Comparison of ENCODE assay signal across 7 mouse cellular contexts in the genomic region with DNA sequence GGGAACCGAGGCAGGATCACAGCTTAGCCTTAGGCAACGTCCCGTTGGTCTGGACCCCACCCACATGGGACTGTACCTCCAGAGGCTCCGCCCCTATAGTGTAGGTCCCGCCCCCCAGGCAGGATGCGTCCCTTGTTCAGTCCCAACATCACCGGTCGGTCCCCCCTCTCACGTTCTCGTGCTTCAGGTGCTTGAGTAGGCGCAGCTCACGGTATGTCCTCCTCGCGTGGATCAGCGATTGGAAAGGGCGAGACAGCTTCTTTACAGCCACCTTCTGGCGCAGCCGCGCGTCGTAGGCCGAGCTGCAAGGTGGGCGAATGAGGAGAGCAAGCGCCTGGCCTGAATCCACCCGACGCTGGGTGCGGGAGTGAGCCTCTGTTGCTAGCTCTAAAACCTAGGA. TPM values are rescaled to one million over a fixed set of nuclear protein-coding genes. Genes with fewer than 3 reads are reported as not detected.
DNase-seq lines count a peak whose midpoint lies in the region; ATAC-seq and TF ChIP-seq lines count a peak whose summit lies in the region.

No protein-coding gene starts in this region.

- no peaks in the 10 kb centered on the region for H3K9me3 ChIP-seq in forebrain, embryonic 12.5 days
- H3K9me3 ChIP-seq in intestine, embryonic 14.5 days (ENCODE audit: control insufficient read depth, low read length): no peaks in the 10 kb centered on the region
- H3K9me3 ChIP-seq in limb, embryonic 13.5 days: no peaks in the 10 kb centered on the region
- H3K9me3 ChIP-seq in midbrain, embryonic 16.5 days (replicated peaks; ENCODE audit: control insufficient read depth, low read length, poor library complexity, severe bottlenecking): no peaks in the 10 kb centered on the region

- WGBS in forebrain, embryonic 12.5 days: 5% methylated on average over 27 of the region's 27 CpGs
- WGBS in intestine, embryonic 14.5 days: 2% methylated on average over 27 of the region's 27 CpGs
- 1% methylated on average over 27 of the region's 27 CpGs for WGBS in limb, embryonic 13.5 days
- 2% methylated on average over 27 of the region's 27 CpGs for WGBS in midbrain, embryonic 16.5 days

- H3K9ac ChIP-seq in forebrain, embryonic 12.5 days: peak overlapping the region; percentile 55
- H3K9ac ChIP-seq in intestine, embryonic 14.5 days (ENCODE audit: low read length): no peak overlapping the region
- H3K9ac ChIP-seq in limb, embryonic 13.5 days: 0 out of 2 replicates have a peak overlapping the region, but pooled peaks have one; percentile 50
- H3K9ac ChIP-seq in midbrain, embryonic 16.5 days (ENCODE audit: low read depth, low read length): peak overlapping the region; percentile 71

- H3K36me3 ChIP-seq in forebrain, embryonic 12.5 days (replicated peaks): peaks cover 37% of the 10 kb centered on the region
- H3K36me3 ChIP-seq in intestine, embryonic 14.5 days (ENCODE audit: control insufficient read depth, insufficient read depth, low read length): no peaks in the 10 kb centered on the region
- no peaks in the 10 kb centered on the region for H3K36me3 ChIP-seq in limb, embryonic 13.5 days
- H3K36me3 ChIP-seq in midbrain, embryonic 16.5 days (ENCODE audit: control insufficient read depth, insufficient read depth, low read length): no peaks in the 10 kb centered on the region; the same call in 1 of the 2 replicates

- no peak overlapping the region for H3K27ac ChIP-seq in bone marrow macrophage, adult 2 months (ENCODE audit: insufficient read depth, low read depth, low read length)
- peak overlapping the region; percentile 33; the same call in 1 of the 2 replicates for H3K27ac ChIP-seq in forebrain, embryonic 12.5 days
- no peak overlapping the region for H3K27ac ChIP-seq in intestine, embryonic 14.5 days (ENCODE audit: low read depth)
- H3K27ac ChIP-seq in limb, embryonic 13.5 days: no peak overlapping the region
- peak overlapping the region; percentile 77 for H3K27ac ChIP-seq in midbrain, embryonic 16.5 days (ENCODE audit: low read length)

- H3K4me1 ChIP-seq in bone marrow macrophage, adult 2 months (ENCODE audit: control insufficient read depth, insufficient read depth, low read length): peaks cover 12% of the 10 kb centered on the region
- H3K4me1 ChIP-seq in forebrain, embryonic 12.5 days: peaks cover 38% of the 10 kb centered on the region
- H3K4me1 ChIP-seq in intestine, embryonic 14.5 days (replicated peaks; ENCODE audit: control insufficient read depth, insufficient read depth, low read length): peaks cover 11% of the 10 kb centered on the region
- peaks cover 34% of the 10 kb centered on the region for H3K4me1 ChIP-seq in limb, embryonic 13.5 days
- peaks cover 36% of the 10 kb centered on the region for H3K4me1 ChIP-seq in midbrain, embryonic 16.5 days (ENCODE audit: control insufficient read depth, insufficient read depth, low read length)

- no peak for TF ChIP-seq CTCF in bone marrow macrophage, adult 2 months (IDR thresholded peaks at IDR 0.05; ENCODE audit: low read depth, low read length)

- H3K4me3 ChIP-seq in bone marrow macrophage, adult 2 months (ENCODE audit: insufficient read depth, low read length): 0 out of 2 replicates have a peak overlapping the region, but pooled peaks have one; percentile 4
- H3K4me3 ChIP-seq in forebrain, embryonic 12.5 days (replicated peaks): peak overlapping the region; percentile 69
- H3K4me3 ChIP-seq in intestine, embryonic 14.5 days (ENCODE audit: low read depth, low read length): peak overlapping the region; percentile 25
- peak overlapping the region; percentile 40 for H3K4me3 ChIP-seq in limb, embryonic 13.5 days
- H3K4me3 ChIP-seq in midbrain, embryonic 16.5 days (ENCODE audit: low read depth, low read length): peak overlapping the region; percentile 83

- ATAC-seq in forebrain, embryonic 12.5 days (ENCODE audit: low FRiP score): peak; percentile 39; the same call in 1 of the 2 replicates
- peak; percentile 44; the same call in 1 of the 2 replicates for ATAC-seq in intestine, embryonic 14.5 days (replicated peaks; ENCODE audit: low FRiP score, low TSS enrichment, low read depth)
- ATAC-seq in limb, embryonic 13.5 days (ENCODE audit: low FRiP score, low read depth): no peak; the same call in 1 of the 2 replicates
- ATAC-seq in midbrain, embryonic 16.5 days: peak; percentile 44

- DNase-seq in ES-CJ7 (ENCODE audit: low read depth, low spot score): peak; percentile 76
- peak; percentile 69 for DNase-seq in intestine, embryonic 14.5 days (ENCODE audit: low spot score)
- DNase-seq in telencephalon, adult 2 months (ENCODE audit: low read depth, low spot score): peak; percentile 80

- no peak for TF ChIP-seq POLR2A in bone marrow macrophage, adult 2 months (IDR thresholded peaks at IDR 0.05; ENCODE audit: borderline replicate concordance, low read depth, low read length)

- H3K4me2 ChIP-seq in forebrain, embryonic 12.5 days: peak overlapping the region; percentile 79
- H3K4me2 ChIP-seq in intestine, embryonic 14.5 days (ENCODE audit: low read length): peak overlapping the region; percentile 47
- H3K4me2 ChIP-seq in limb, embryonic 13.5 days (replicated peaks): peak overlapping the region; percentile 70
- peak overlapping the region; percentile 84 for H3K4me2 ChIP-seq in midbrain, embryonic 16.5 days (ENCODE audit: low read length)

- peaks cover 17% of the 10 kb centered on the region for H3K27me3 ChIP-seq in forebrain, embryonic 12.5 days
- H3K27me3 ChIP-seq in intestine, embryonic 14.5 days (replicated peaks; ENCODE audit: control insufficient read depth, insufficient read depth, low read length): peaks cover 57% of the 10 kb centered on the region
- H3K27me3 ChIP-seq in limb, embryonic 13.5 days: peaks cover 56% of the 10 kb centered on the region
- no peaks in the 10 kb centered on the region for H3K27me3 ChIP-seq in midbrain, embryonic 16.5 days (ENCODE audit: control insufficient read depth, insufficient read depth, low read depth, low read length)

RNA-seq across cellular contexts. Expression of gene Mapk11, which starts 2.9 kb away (rescaled TPM):
- polyA plus RNA-seq in bone marrow macrophage, adult 2 months (2012; ENCODE audit: insufficient read depth, insufficient read length, missing spikeins): 2.2 and 2.7 TPM in 2 replicates
- 46.9 and 47.4 TPM in 2 replicates for polyA plus RNA-seq in forebrain, embryonic 12.5 days (2016; fragmentation: Nextera tagmentation; extraction: Ambion mirVana)
- polyA plus RNA-seq in intestine, embryonic 14.5 days (2014; fragmentation: Nextera tagmentation; extraction: Ambion mirVana): 7.4 and 7.8 TPM in 2 replicates
- 8.4 and 10.4 TPM in 2 replicates for polyA plus RNA-seq in limb, embryonic 13.5 days (2015; fragmentation: Nextera tagmentation; extraction: Ambion mirVana)
- 29.0 and 32.6 TPM in 2 replicates for polyA plus RNA-seq in midbrain, embryonic 16.5 days (2015; fragmentation: Nextera tagmentation; extraction: Ambion mirVana)

RNA-seq across cellular contexts. Expression of gene Mapk12, which starts 6.0 kb away (rescaled TPM):
- polyA plus RNA-seq in bone marrow macrophage, adult 2 months (2012; ENCODE audit: insufficient read depth, insufficient read length, missing spikeins): not detected in 2 replicates
- 14.2 and 16.7 TPM in 2 replicates for polyA plus RNA-seq in forebrain, embryonic 12.5 days (2016; fragmentation: Nextera tagmentation; extraction: Ambion mirVana)
- polyA plus RNA-seq in intestine, embryonic 14.5 days (2014; fragmentation: Nextera tagmentation; extraction: Ambion mirVana): 4.5 and 5.1 TPM in 2 replicates
- 6.4 and 6.5 TPM in 2 replicates for polyA plus RNA-seq in limb, embryonic 13.5 days (2015; fragmentation: Nextera tagmentation; extraction: Ambion mirVana)
- 3.0 and 4.4 TPM in 2 replicates for polyA plus RNA-seq in midbrain, embryonic 16.5 days (2015; fragmentation: Nextera tagmentation; extraction: Ambion mirVana)

RNA-seq across cellular contexts. Expression of gene Hdac10, which starts 18.0 kb away (rescaled TPM):
- 13.3 and 16.3 TPM in 2 replicates for polyA plus RNA-seq in bone marrow macrophage, adult 2 months (2012; ENCODE audit: insufficient read depth, insufficient read length, missing spikeins)
- polyA plus RNA-seq in forebrain, embryonic 12.5 days (2016; fragmentation: Nextera tagmentation; extraction: Ambion mirVana): 20.5 TPM in 2 replicates
- 18.3 and 20.3 TPM in 2 replicates for polyA plus RNA-seq in intestine, embryonic 14.5 days (2014; fragmentation: Nextera tagmentation; extraction: Ambion mirVana)
- polyA plus RNA-seq in limb, embryonic 13.5 days (2015; fragmentation: Nextera tagmentation; extraction: Ambion mirVana): 17.4 and 18.7 TPM in 2 replicates
- 30.6 and 31.0 TPM in 2 replicates for polyA plus RNA-seq in midbrain, embryonic 16.5 days (2015; fragmentation: Nextera tagmentation; extraction: Ambion mirVana)

RNA-seq across cellular contexts. Expression of gene Tubgcp6, which starts 23.6 kb away (rescaled TPM):
- 10.4 and 15.4 TPM in 2 replicates for polyA plus RNA-seq in bone marrow macrophage, adult 2 months (2012; ENCODE audit: insufficient read depth, insufficient read length, missing spikeins)
- 27.4 and 27.7 TPM in 2 replicates for polyA plus RNA-seq in forebrain, embryonic 12.5 days (2016; fragmentation: Nextera tagmentation; extraction: Ambion mirVana)
- polyA plus RNA-seq in intestine, embryonic 14.5 days (2014; fragmentation: Nextera tagmentation; extraction: Ambion mirVana): 16.0 and 16.5 TPM in 2 replicates
- 17.5 and 18.1 TPM in 2 replicates for polyA plus RNA-seq in limb, embryonic 13.5 days (2015; fragmentation: Nextera tagmentation; extraction: Ambion mirVana)
- polyA plus RNA-seq in midbrain, embryonic 16.5 days (2015; fragmentation: Nextera tagmentation; extraction: Ambion mirVana): 18.5 and 19.1 TPM in 2 replicates

RNA-seq across cellular contexts. Expression of gene Plxnb2, which starts 34.1 kb away (rescaled TPM):
- 432 and 457 TPM in 2 replicates for polyA plus RNA-seq in bone marrow macrophage, adult 2 months (2012; ENCODE audit: insufficient read depth, insufficient read length, missing spikeins)
- polyA plus RNA-seq in forebrain, embryonic 12.5 days (2016; fragmentation: Nextera tagmentation; extraction: Ambion mirVana): 174 and 182 TPM in 2 replicates
- polyA plus RNA-seq in intestine, embryonic 14.5 days (2014; fragmentation: Nextera tagmentation; extraction: Ambion mirVana): 149 and 150 TPM in 2 replicates
- polyA plus RNA-seq in limb, embryonic 13.5 days (2015; fragmentation: Nextera tagmentation; extraction: Ambion mirVana): 130 and 144 TPM in 2 replicates
- 90.1 and 92.1 TPM in 2 replicates for polyA plus RNA-seq in midbrain, embryonic 16.5 days (2015; fragmentation: Nextera tagmentation; extraction: Ambion mirVana)

Comparison
In these comparisons a context has a peak if more than half of its experiments do, and no peak if none do; other contexts are left out.
1. H3K27ac ChIP-seq: peak in forebrain, embryonic 12.5 days (single experiment) and midbrain, embryonic 16.5 days (single experiment); none in bone marrow macrophage, adult 2 months (single experiment), intestine, embryonic 14.5 days (single experiment) and limb, embryonic 13.5 days (single experiment).
2. H3K4me3 ChIP-seq: peak in every context shown above with its lines; median percentile 83 in midbrain, embryonic 16.5 days; 69 in forebrain, embryonic 12.5 days; 40 in limb, embryonic 13.5 days; 25 in intestine, embryonic 14.5 days; 4 in bone marrow macrophage, adult 2 months.
3. Peak in every context shown above with its lines, with median percentiles within 50 percentile points of each other: DNase-seq and H3K4me2 ChIP-seq.